Mouse (Mus musculus) kidney, adult 2 months (tissue): ENCODE results near the gene Rhbdf2. TPM values are rescaled to one million over a fixed set of nuclear protein-coding genes. Genes with fewer than 3 reads are reported as not detected.
A peak's percentile ranks its signal among the peaks of the same experiment; 100 is the strongest.

ENCODE experiments used
- DNase-seq: peaks from one replicate; pipeline ENCODE4 v3.0.0; 2021
- H3K27ac ChIP-seq: fragments of 200-500 bp; 2 replicates; pipeline ENCODE4 v1.5.1; 2012; ENCODE audit warnings: low read depth, low read length, control low read depth, inconsistent platforms; ENCODE audit not compliant: insufficient read depth
- H3K27me3 ChIP-seq: fragments of 200-500 bp; replicated peaks from 2 replicates; pipeline ENCODE4 v1.6.1; 2012; ENCODE audit warnings: mild to moderate bottlenecking, moderate library complexity, low read length, inconsistent platforms; ENCODE audit not compliant: control insufficient read depth, insufficient read depth
- H3K36me3 ChIP-seq: fragments of 200-500 bp; 2 replicates; pipeline ENCODE4 v1.6.1; 2012; ENCODE audit warnings: mild to moderate bottlenecking, moderate library complexity, low read length, inconsistent platforms; ENCODE audit not compliant: control insufficient read depth, insufficient read depth
- H3K4me1 ChIP-seq: fragments of 200-500 bp; 2 replicates; pipeline ENCODE4 v1.6.1; 2011; ENCODE audit warnings: low read length; ENCODE audit not compliant: control insufficient read depth, insufficient read depth
- H3K4me3 ChIP-seq: fragments of 200-500 bp; 2 replicates; pipeline ENCODE4 v1.5.1; 2011; ENCODE audit warnings: mild to moderate bottlenecking, low read depth, low read length, control low read depth; ENCODE audit not compliant: insufficient read depth
- CTCF ChIP-seq: fragments of 200-500 bp; conservative IDR thresholded peaks from 2 replicates; pipeline ENCODE4 v1.5.1; 2011; ENCODE audit warnings: low read depth, mild to moderate bottlenecking, control low read depth, low read length, moderate library complexity, mixed read lengths; ENCODE audit not compliant: insufficient read depth, insufficient read length
- POLR2A ChIP-seq: fragments of 200-500 bp; IDR thresholded peaks from one replicate; pipeline ENCODE4 v1.6.1; 2011; ENCODE audit warnings: low read depth, low read length, control low read depth
- WGBS: fragments of 180-500 bp; shearing (Covaris S2); methylation state at CpG from one replicate; pipeline ENCODE4 v1.1.7; 2018; 5-methylcytosine and 5-hydroxymethylcytosine counted together
- polyA plus RNA-seq: library from polyadenylated mRNA; depleted of rRNA; stranded (reverse); fragments of >200 nt; gene quantifications from 2 replicates; pipeline ENCODE4 v1.2.3, GENCODE M21; 2012

Rhbdf2 gene
- polyA plus RNA-seq, 1 experiment: 18.0 TPM

DNA sequence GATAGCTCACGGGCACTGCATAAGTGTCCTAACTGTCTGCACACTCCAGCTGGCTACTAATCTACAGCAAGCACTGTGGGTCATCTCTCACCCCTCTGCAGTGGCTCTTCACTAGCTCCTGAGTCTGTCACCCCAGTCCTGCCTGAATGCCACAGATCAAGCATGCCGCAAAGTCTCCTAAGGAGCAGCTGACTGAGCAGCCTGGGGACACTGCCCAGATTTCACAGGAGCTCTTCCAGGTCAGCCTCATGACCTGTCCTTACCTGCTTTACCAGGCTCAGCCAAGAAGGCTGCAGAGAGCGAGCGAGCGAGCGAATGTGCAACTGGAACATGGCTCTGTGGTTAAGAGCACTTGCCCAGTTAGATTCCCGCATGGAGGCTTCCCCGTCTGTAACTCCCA, 59.3 kb downstream of the Rhbdf2 start:
- no peaks in the 10 kb centered on the region for H3K4me1 ChIP-seq
- H3K27ac ChIP-seq: no peak overlapping the region
- no peak for TF ChIP-seq POLR2A
- no peak for TF ChIP-seq CTCF
- no peaks in the 10 kb centered on the region for H3K36me3 ChIP-seq
- no peak overlapping the region for H3K4me3 ChIP-seq
- DNase-seq: no peak
- 77% methylated on average over 8 of the region's 8 CpGs for WGBS
- H3K27me3 ChIP-seq: no peaks in the 10 kb centered on the region

DNA sequence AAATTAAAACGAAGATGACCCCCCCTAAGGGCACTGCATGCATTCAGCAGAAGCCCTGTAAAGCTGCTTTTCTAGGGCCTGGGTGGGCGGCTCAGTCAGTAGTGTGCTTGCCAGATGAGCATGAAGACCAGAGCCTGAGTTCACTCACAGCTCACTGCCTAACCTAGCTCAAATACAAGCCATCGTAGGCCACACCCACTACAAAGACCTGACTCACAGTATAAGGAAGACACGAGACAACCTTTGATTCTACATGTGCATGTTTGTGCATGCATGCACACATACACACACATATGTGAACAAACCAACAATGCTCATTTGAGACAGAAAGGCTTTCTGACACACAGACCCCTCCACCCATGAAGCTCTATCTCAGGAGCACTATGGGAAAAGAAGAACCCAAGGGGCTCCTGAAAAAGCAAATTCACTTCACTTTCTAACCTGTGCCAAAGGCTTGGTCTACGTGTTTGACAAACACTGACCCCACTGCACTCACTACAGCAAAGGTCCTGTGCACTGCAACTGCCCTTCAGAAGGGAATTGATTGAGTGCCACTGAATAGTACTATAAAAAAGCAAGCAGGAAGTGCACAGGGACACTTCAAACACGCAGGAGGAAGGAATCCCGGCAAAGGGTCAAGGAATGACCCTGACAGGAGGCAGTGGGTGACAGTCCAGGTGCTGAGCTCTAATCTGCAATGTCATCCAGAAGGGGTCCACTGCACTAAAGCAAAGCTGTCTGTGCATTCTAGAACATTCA, 61.4 kb downstream of the Rhbdf2 start:
- TF ChIP-seq POLR2A: no peak
- no peak for TF ChIP-seq CTCF
- no peaks in the 10 kb centered on the region for H3K36me3 ChIP-seq
- no peak overlapping the region for H3K27ac ChIP-seq
- H3K27me3 ChIP-seq: no peaks in the 10 kb centered on the region
- no peak for DNase-seq
- 57% methylated on average over 7 of the region's 7 CpGs for WGBS
- no peaks in the 10 kb centered on the region for H3K4me1 ChIP-seq
- no peak overlapping the region for H3K4me3 ChIP-seq

- no peak for TF ChIP-seq CTCF
- TF ChIP-seq POLR2A: no peak
- DNase-seq: no peak
- no peaks in the 10 kb centered on the region for H3K4me1 ChIP-seq
- H3K27me3 ChIP-seq: no peaks in the 10 kb centered on the region
- H3K4me3 ChIP-seq: no peak overlapping the region
- no peak overlapping the region for H3K27ac ChIP-seq
- H3K36me3 ChIP-seq: no peaks in the 10 kb centered on the region
- WGBS: 61% methylated on average over 6 of the region's 6 CpGs
These were observed 70.5 kb downstream of the Rhbdf2 start for GRCm38 (mm10) chr11:116556308-116556707.

DNA sequence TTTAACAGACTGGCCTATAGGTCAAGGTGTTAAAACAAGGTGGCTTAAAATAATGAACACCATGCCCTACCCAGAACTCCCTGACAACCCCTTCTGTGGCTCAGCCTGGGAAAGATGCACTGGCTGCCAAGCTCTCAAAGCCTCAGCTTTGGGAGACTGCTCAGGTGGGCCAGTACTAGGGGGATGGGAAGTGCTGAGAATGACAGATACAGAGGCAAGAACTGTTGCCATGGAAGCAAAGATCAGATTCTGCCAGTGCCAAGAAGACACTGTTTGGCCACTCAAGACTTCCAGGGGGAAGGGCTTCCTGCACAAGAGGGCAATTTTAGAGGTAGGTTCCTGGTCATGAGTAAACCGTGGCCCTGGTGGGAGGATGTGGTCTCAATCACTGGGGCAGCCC, 71.2 kb downstream of the Rhbdf2 start:
- Histone ChIP-seq H3K36me3 (no peaks in the 10 kb centered on the region), H3K27ac (no peak overlapping the region), H3K4me1 (0 out of 2 replicates have a peak, but pooled peaks cover 6% of the 10 kb centered on the region), H3K27me3 (no peaks in the 10 kb centered on the region), H3K4me3 (no peak overlapping the region)
- no peak for TF ChIP-seq POLR2A
- no peak for TF ChIP-seq CTCF
- WGBS: 54% methylated on average over 1 of the region's 1 CpGs
- DNase-seq: no peak

- 28% methylated on average over 12 of the region's 12 CpGs for WGBS
- Histone ChIP-seq H3K36me3 (no peaks in the 10 kb centered on the region), H3K27me3 (no peaks in the 10 kb centered on the region), H3K4me3 (no peak overlapping the region), H3K4me1 (0 out of 2 replicates have a peak, but pooled peaks cover 6% of the 10 kb centered on the region), H3K27ac (no peak overlapping the region)
- peak; percentile 51 for DNase-seq
- TF ChIP-seq CTCF (peak; percentile 72), POLR2A (no peak)
These were observed 72.5 kb downstream of the Rhbdf2 start for GRCm38 (mm10) chr11:116554171-116554878.

DNA sequence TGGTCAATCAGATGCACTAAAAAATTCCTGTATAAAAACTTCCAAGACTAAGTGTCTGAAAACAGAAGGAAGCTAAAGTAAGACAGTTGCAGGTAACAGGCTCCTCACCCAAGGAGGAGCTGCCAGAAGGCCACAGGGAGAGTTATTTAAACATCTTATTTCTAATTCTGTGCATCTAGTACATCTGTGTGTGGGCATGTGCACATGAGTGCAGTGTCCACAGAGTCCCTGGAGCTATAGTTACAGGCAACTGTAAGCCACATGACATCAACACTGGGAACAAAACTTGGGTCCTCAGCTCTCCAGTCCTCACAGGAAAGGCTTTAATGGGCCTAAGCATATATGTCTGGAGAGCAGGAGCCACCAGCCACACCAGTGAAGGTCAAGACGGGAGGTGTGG, 74.6 kb downstream of the Rhbdf2 start:
- H3K4me3 ChIP-seq: no peak overlapping the region
- H3K4me1 ChIP-seq: 0 out of 2 replicates have a peak, but pooled peaks cover 6% of the 10 kb centered on the region
- H3K27me3 ChIP-seq: no peaks in the 10 kb centered on the region
- no peaks in the 10 kb centered on the region for H3K36me3 ChIP-seq
- no peak for TF ChIP-seq POLR2A
- no peak for TF ChIP-seq CTCF
- no peak overlapping the region for H3K27ac ChIP-seq
- no peak for DNase-seq
- WGBS: 67% methylated on average over 1 of the region's 1 CpGs

DNA sequence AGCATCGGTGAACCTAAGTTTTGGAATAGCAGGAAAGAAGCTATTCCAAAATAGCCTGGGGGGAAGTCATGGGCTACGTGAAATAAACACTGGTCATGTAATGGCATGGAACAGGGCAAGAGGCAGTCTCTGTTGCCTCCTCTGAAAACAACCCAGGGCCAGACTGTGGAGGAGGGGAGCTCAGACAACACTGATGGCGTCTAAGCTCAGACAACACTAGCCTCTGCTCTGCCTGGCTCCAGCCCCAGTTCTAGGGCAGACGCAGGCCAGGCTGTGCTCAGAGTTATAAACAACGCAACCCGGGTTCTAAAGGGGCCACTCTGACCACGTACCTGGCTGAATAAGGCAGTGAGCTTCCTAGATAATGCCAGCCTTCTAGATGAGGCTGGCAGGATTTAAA, 76.1 kb downstream of the Rhbdf2 start:
- 0 out of 2 replicates have a peak, but pooled peaks cover 6% of the 10 kb centered on the region for H3K4me1 ChIP-seq
- no peaks in the 10 kb centered on the region for H3K36me3 ChIP-seq
- no peaks in the 10 kb centered on the region for H3K27me3 ChIP-seq
- H3K27ac ChIP-seq: no peak overlapping the region
- TF ChIP-seq POLR2A (no peak), CTCF (no peak)
- no peak overlapping the region for H3K4me3 ChIP-seq
- DNase-seq: peak; percentile 28
- WGBS: 45% methylated on average over 7 of the region's 7 CpGs
